Comparison of ENCODE assay signal across 1 mouse cellular context in the genomic region with DNA sequence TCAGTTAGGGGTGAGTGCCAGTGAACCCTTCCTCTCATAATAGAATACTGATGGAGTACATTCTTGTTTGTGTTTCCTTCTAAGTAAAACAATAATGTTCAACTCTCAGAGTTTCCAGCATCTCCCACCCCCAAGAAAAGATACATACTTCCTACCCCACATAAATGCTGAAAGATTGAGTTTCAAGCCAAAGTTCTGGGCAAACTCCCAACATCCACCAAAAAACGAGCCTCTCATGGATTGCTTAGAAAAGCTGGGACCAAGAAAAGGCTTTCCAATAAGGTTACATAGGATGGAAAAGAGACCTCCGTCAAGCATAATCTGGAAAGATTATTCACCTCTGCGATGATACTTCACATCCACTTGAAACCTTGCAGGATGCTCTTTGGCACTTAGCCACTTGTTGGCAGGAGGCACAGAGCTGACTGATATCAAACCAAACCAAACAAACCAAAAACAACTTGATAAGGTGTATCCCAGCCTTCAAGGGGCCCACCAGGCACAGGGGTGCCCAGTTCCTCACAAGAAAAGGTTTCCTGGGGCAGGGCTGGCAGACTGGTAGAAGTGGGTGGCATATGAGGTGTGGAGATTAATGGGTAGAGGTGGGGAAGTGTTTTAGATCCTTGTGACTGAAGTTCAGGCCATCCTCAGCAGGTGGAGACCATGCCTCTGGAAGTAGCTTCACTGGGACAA.
TF ChIP-seq lines count a peak whose summit lies in the region.

No protein-coding gene starts in this region.

TF ChIP-seq in MEL, 35 proteins besides CTCF, POLR2A, EP300 and RAD21 (continued from another document):
- TF ChIP-seq MYC (IDR thresholded peaks at IDR 0.05; ENCODE audit: low read depth, low read length): no peak
TF ChIP-seq in MEL: peak in this region for 4.
